Mouse (Mus musculus) embryonic fibroblast, embryonic 13.5 days (primary cell): ENCODE results near the gene Slc35f4.

Experiments
- CTCF ChIP-seq: IDR thresholded peaks from 2 replicates; pipeline ENCODE4 v1.5.1; 2011; ENCODE audit warnings: mild to moderate bottlenecking, control low read depth, low read length, moderate library complexity, borderline replicate concordance; ENCODE audit not compliant: insufficient read depth
- POLR2A ChIP-seq: IDR thresholded peaks from 2 replicates; pipeline ENCODE4 v1.6.1; 2011; ENCODE audit warnings: low read depth, mild to moderate bottlenecking, control low read depth, low read length, moderate library complexity

- no peak for TF ChIP-seq CTCF
- no peak for TF ChIP-seq POLR2A
Measured at GRCm38 (mm10) chr14:49348897-49349250, 177.0 kb downstream of the Slc35f4 start.
